Mouse (Mus musculus): Measurements from ENCODE around the gene Kiss1r.

DNA sequence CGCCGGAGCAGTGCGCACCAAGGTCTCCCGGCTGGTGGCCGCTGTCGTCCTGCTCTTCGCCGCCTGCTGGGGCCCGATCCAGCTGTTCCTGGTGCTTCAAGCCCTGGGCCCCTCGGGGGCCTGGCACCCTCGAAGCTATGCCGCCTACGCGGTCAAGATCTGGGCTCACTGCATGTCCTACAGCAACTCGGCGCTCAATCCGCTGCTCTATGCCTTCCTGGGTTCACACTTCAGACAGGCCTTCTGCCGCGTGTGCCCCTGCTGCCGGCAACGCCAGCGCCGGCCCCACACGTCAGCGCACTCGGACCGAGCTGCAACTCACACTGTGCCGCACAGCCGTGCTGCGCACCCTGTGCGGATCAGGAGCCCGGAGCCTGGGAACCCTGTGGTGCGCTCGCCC lies 4.8 kb downstream of the Kiss1r start:
- TF ChIP-seq CTCF (IDR thresholded peaks at IDR 0.05; ENCODE audit: low read depth, low read length) (no peak), POLR2A (IDR thresholded peaks at IDR 0.05; ENCODE audit: borderline replicate concordance, low read depth, low read length) (no peak)

All from bone marrow macrophage, adult 2 months (primary cell).